Mouse (Mus musculus) limb, embryonic 12.5 days (tissue): ENCODE measurements around the gene Olfr532. TPM values are rescaled to one million over a fixed set of nuclear protein-coding genes. Genes with fewer than 3 reads are reported as not detected.
"Not testable (repeated sequence)": the region's sequence is repeated elsewhere in the genome, so short reads cannot be mapped to it uniquely, and the experiment has no call there.

Experiments
- ATAC-seq: fragments of 200-750 bp; cut with Nextera tagmentation; 2 replicates; pipeline ENCODE4 v1.8.0; 2017; ENCODE audit warnings: low read depth, moderate TSS enrichment; ENCODE audit not compliant: insufficient number of reproducible peaks, insufficient read depth, low FRiP score, low TSS enrichment
- H3K27ac ChIP-seq: fragments of 300-500 bp; sonication (generic); 2 replicates; pipeline ENCODE4 v1.5.1; 2016; ENCODE audit warnings: mild to moderate bottlenecking, moderate library complexity
- H3K27me3 ChIP-seq: fragments of 300-500 bp; sonication (generic); 2 replicates; pipeline ENCODE4 v1.6.1; 2016; ENCODE audit warnings: mild to moderate bottlenecking, moderate library complexity
- H3K36me3 ChIP-seq: fragments of 300-500 bp; sonication (generic); 2 replicates; pipeline ENCODE4 v1.6.1; 2016; ENCODE audit warnings: mild to moderate bottlenecking, moderate library complexity
- H3K4me1 ChIP-seq: fragments of 300-500 bp; sonication (generic); replicated peaks from 2 replicates; pipeline ENCODE4 v1.6.1; 2016
- H3K4me2 ChIP-seq: fragments of 300-500 bp; sonication (generic); 2 replicates; pipeline ENCODE4 v1.6.1; 2016; ENCODE audit warnings: mild to moderate bottlenecking, moderate library complexity
- H3K4me3 ChIP-seq: fragments of 300-500 bp; sonication (generic); replicated peaks from 2 replicates; pipeline ENCODE4 v1.5.1; 2016; ENCODE audit warnings: mild to moderate bottlenecking
- H3K9ac ChIP-seq: fragments of 300-500 bp; sonication (generic); replicated peaks from 2 replicates; pipeline ENCODE4 v1.6.1; 2016; ENCODE audit warnings: mild to moderate bottlenecking, moderate library complexity
- H3K9me3 ChIP-seq: fragments of 300-500 bp; sonication (generic); 2 replicates; pipeline ENCODE4 v1.6.1; 2016; ENCODE audit warnings: mild to moderate bottlenecking, moderate library complexity
- WGBS: fragments of 180-500 bp; shearing (Covaris S2); methylation state at CpG from one replicate; pipeline ENCODE4 v1.1.7; 2016; 5-methylcytosine and 5-hydroxymethylcytosine counted together
- polyA plus RNA-seq: library from polyadenylated mRNA; unstranded; fragments of >200 nt; fragmentation: Nextera tagmentation; extraction: Ambion mirVana; gene quantifications from 2 replicates; pipeline ENCODE4 v1.2.1, GENCODE M21; 2016

Gene Olfr532
- polyA plus RNA-seq: not detected in 2 replicates

DNA sequence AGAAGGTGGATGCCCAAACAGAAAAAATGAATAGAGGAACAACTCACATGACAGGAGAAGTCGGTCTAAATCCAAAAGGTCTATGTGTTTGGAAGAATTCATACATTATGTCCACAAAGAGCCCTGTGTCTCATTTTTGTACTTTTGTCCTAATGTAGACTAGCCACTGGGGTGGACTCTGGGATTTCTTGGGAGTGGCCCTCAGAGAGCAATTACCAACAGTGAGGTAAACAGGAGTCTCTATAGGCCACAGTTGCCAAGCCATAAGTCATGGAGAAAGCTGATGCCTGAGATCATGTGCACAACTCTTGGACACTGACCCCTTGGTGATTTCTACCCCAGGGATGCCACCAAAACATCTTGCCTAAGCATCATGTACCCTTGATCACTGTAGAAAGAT is at the start of gene Olfr532:
Gene Olfr532 (minus strand): TSS at position 101 of the 400 bp plus-strand sequence.
- Histone ChIP-seq H3K9me3 (no peaks in the 10 kb centered on the region), H3K4me2 (no peak within 1 kb of the TSS), H3K9ac (no peak within 1 kb of the TSS), H3K4me1 (no peaks in the 10 kb centered on the region), H3K4me3 (no peak within 1 kb of the TSS), H3K36me3 (no peaks in the 10 kb centered on the region), H3K27me3 (no peaks in the 10 kb centered on the region), H3K27ac (no peak within 1 kb of the TSS)
- no peak for ATAC-seq
- 98% methylated on average over 1 of the region's 1 CpGs for WGBS

- not testable (repeated sequence) for H3K9me3 ChIP-seq, H3K4me1 ChIP-seq, H3K4me3 ChIP-seq, ATAC-seq, H3K9ac ChIP-seq, H3K36me3 ChIP-seq, H3K27me3 ChIP-seq, H3K4me2 ChIP-seq, H3K27ac ChIP-seq
- WGBS: 83% methylated on average over 1 of the region's 1 CpGs
Measured at GRCm38 (mm10) chr7:140463070-140463469, 41.6 kb upstream of the Olfr532 start, which contains the start of gene Olfr533. Gene Olfr533 (plus strand): TSS chr7:140463370.

GRCm38 (mm10) chr7:140443141-140443540 is 21.7 kb upstream of the Olfr532 start:
- 78% methylated on average over 1 of the region's 1 CpGs for WGBS
- no peak overlapping the region for H3K27ac ChIP-seq
- H3K9me3 ChIP-seq: no peaks in the 10 kb centered on the region
- H3K4me1 ChIP-seq: no peaks in the 10 kb centered on the region
- ATAC-seq: no peak
- no peak overlapping the region for H3K4me3 ChIP-seq
- no peaks in the 10 kb centered on the region for H3K36me3 ChIP-seq
- no peak overlapping the region for H3K9ac ChIP-seq
- H3K27me3 ChIP-seq: no peaks in the 10 kb centered on the region
- H3K4me2 ChIP-seq: no peak overlapping the region

DNA sequence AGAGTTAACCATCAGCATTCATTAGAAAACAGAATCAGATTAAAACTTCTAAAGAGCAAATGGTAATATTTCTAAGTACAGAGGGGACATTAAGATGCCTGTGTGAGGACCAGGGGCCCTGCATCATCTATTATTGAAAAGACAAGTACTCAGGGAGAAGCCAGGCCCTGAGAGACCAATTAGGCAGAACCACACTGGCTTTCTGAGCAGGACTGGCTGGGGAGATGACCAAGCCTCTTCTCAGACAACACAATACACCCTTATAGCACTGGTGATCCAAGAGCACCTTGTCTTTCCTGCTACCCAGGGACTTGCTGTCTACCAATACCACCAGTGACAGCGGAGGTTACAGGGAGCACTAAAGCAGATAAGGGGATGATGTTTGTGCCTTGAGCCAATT is 18.6 kb downstream of the Olfr532 start, which contains the start of gene Olfr531:
Gene Olfr531 (minus strand): TSS at position 101 of the 400 bp plus-strand sequence.
- no peaks in the 10 kb centered on the region for H3K4me1 ChIP-seq
- H3K9ac ChIP-seq: no peak within 1 kb of the TSS
- 100% methylated on average over 1 of the region's 1 CpGs for WGBS
- H3K27ac ChIP-seq: no peak within 1 kb of the TSS
- no peak within 1 kb of the TSS for H3K4me2 ChIP-seq
- no peaks in the 10 kb centered on the region; the same call in 1 of the 2 replicates for H3K27me3 ChIP-seq
- no peaks in the 10 kb centered on the region for H3K9me3 ChIP-seq
- no peaks in the 10 kb centered on the region for H3K36me3 ChIP-seq
- no peak within 1 kb of the TSS for H3K4me3 ChIP-seq
- ATAC-seq: no peak

DNA sequence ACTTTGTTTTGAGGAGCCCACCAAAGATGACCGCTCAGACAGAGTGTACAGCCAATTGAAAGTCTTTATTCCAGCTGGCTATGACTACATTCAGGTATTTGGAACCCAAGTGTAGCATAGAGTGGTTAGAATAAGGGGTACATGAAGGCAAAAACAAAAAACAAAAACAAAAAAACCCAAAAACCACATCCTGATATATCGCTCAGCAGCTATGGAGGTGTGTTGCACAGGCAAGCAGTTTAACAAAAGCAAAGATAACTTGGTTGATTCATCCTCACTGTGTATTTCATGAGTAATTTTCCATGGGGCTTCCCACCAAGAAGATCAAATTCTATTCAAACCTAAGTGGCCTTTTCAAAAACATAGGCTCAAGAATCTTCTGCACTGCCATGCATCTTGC is 44.5 kb downstream of the Olfr532 start:
- no peaks in the 10 kb centered on the region for H3K9me3 ChIP-seq
- H3K27me3 ChIP-seq: no peaks in the 10 kb centered on the region
- H3K36me3 ChIP-seq: no peaks in the 10 kb centered on the region
- ATAC-seq: no peak
- no peaks in the 10 kb centered on the region for H3K4me1 ChIP-seq
- WGBS: 95% methylated on average over 2 of the region's 2 CpGs
- H3K27ac ChIP-seq: no peak overlapping the region
- H3K4me3 ChIP-seq: no peak overlapping the region
- H3K9ac ChIP-seq: no peak overlapping the region
- H3K4me2 ChIP-seq: no peak overlapping the region

DNA sequence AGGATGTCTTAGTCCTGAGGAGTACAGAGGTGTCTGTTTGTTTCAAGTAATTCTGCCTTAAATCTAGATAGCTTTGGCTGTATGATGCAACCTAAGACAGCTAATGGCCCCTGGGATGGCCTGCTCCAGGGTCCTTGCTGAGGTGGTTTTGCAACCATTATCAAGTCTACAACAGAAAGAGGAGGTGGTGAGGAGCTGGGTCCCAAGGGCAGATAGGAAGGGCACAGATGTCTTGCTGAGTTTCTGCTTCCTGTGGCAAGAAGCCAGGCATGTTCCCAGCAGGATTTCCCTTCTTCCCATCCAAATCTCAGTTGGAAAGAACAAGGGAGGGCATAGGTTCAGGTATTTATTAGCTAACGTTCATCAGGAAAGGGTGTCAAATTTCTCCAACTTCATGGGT is 45.2 kb downstream of the Olfr532 start, which contains the start of gene Olfr530:
Gene Olfr530 (minus strand): TSS at position 101 of the 400 bp plus-strand sequence.
- ATAC-seq: no peak
- Histone ChIP-seq H3K4me2 (no peak within 1 kb of the TSS), H3K27ac (no peak within 1 kb of the TSS), H3K36me3 (no peaks in the 10 kb centered on the region), H3K9ac (no peak within 1 kb of the TSS), H3K4me3 (no peak within 1 kb of the TSS), H3K9me3 (no peaks in the 10 kb centered on the region), H3K4me1 (no peaks in the 10 kb centered on the region), H3K27me3 (no peaks in the 10 kb centered on the region)
- 23% methylated on average over 1 of the region's 1 CpGs for WGBS

- Histone ChIP-seq H3K36me3 (no peaks in the 10 kb centered on the region), H3K9ac (no peak overlapping the region), H3K4me3 (no peak overlapping the region), H3K9me3 (no peaks in the 10 kb centered on the region), H3K27me3 (no peaks in the 10 kb centered on the region), H3K4me1 (no peaks in the 10 kb centered on the region), H3K27ac (no peak overlapping the region), H3K4me2 (no peak overlapping the region)
- 73% methylated on average over 4 of the region's 4 CpGs for WGBS
- no peak for ATAC-seq
Measured at GRCm38 (mm10) chr7:140374300-140374699, 47.1 kb downstream of the Olfr532 start.

Other genes with a start within 250 kb of the Olfr532 start
- not detected in 2 replicates for gene Olfr523, start 248.4 kb downstream of the Olfr532 start, polyA plus RNA-seq
- gene Olfr524, start 215.7 kb downstream of the Olfr532 start, polyA plus RNA-seq: not detected in 2 replicates
- not detected in 2 replicates for gene Cd163l1, start 203.4 kb downstream of the Olfr532 start, polyA plus RNA-seq
- not detected in 2 replicates for gene 5830411N06Rik, start 174.4 kb downstream of the Olfr532 start, polyA plus RNA-seq
- gene Olfr525, start 100.8 kb downstream of the Olfr532 start, polyA plus RNA-seq: not detected in 2 replicates
- not detected in 2 replicates for gene Olfr527, start 87.6 kb downstream of the Olfr532 start, polyA plus RNA-seq
- gene Olfr60, start 60.0 kb downstream of the Olfr532 start, polyA plus RNA-seq: not detected in 2 replicates
- gene Olfr530, start 45.3 kb downstream of the Olfr532 start, polyA plus RNA-seq: not detected in 2 replicates
- not detected in 2 replicates for gene Olfr531, start 18.7 kb downstream of the Olfr532 start, polyA plus RNA-seq
- gene Olfr533, start 41.7 kb upstream of the Olfr532 start, polyA plus RNA-seq: not detected in 2 replicates
- not detected in 2 replicates for gene Olfr535, start 62.6 kb upstream of the Olfr532 start, polyA plus RNA-seq
- not detected in 2 replicates for gene Olfr536, start 85.8 kb upstream of the Olfr532 start, polyA plus RNA-seq
- gene Olfr538, start 146.2 kb upstream of the Olfr532 start, polyA plus RNA-seq: not detected in 2 replicates
- not detected in 2 replicates for gene Olfr46, start 179.6 kb upstream of the Olfr532 start, polyA plus RNA-seq
- not detected in 2 replicates for gene Olfr61, start 207.3 kb upstream of the Olfr532 start, polyA plus RNA-seq
- gene Olfr53, start 224.8 kb upstream of the Olfr532 start, polyA plus RNA-seq: not detected in 2 replicates
- not detected in 2 replicates for gene Olfr539, start 238.3 kb upstream of the Olfr532 start, polyA plus RNA-seq